Mouse (Mus musculus) olfactory bulb, adult 2 months (tissue): ENCODE results near the gene Pxmp2.

Experiments
- CTCF ChIP-seq: fragments of 200-500 bp; IDR thresholded peaks from 2 replicates; pipeline ENCODE4 v1.5.1; 2012; ENCODE audit warnings: low read depth, mild to moderate bottlenecking, low read length, moderate library complexity; ENCODE audit not compliant: insufficient read depth
- POLR2A ChIP-seq: fragments of 200-500 bp; IDR thresholded peaks from 2 replicates; pipeline ENCODE4 v1.6.1; 2012; ENCODE audit warnings: mild to moderate bottlenecking, low read depth, low read length, moderate library complexity; ENCODE audit not compliant: insufficient read depth

GRCm38 (mm10) chr5:110308861-110309260 lies 22.9 kb upstream of the Pxmp2 start:
- TF ChIP-seq CTCF (no peak), POLR2A (no peak)
